Mouse (Mus musculus) brain, embryonic 14.5 days (tissue): ENCODE results near the gene Tmem184b. TPM values are rescaled to one million over a fixed set of nuclear protein-coding genes. Genes with fewer than 3 reads are reported as not detected.
A peak's percentile ranks its signal among the peaks of the same experiment; 100 is the strongest.

Experiments
- DNase-seq: peaks from one replicate; pipeline ENCODE4 v3.0.0-alpha.2; 2011; ENCODE audit warnings: low read depth
- CTCF ChIP-seq: fragments of 200-500 bp; IDR thresholded peaks from 2 replicates; pipeline ENCODE4 v1.5.1; 2012; ENCODE audit warnings: inconsistent platforms, mild to moderate bottlenecking, moderate library complexity, borderline replicate concordance; ENCODE audit not compliant: insufficient read depth, insufficient read length; ENCODE audit errors: extremely low read depth
- POLR2A ChIP-seq: fragments of 200-500 bp; IDR thresholded peaks from 2 replicates; pipeline ENCODE4 v1.6.1; 2012; ENCODE audit warnings: mild to moderate bottlenecking, inconsistent platforms, borderline replicate concordance; ENCODE audit not compliant: poor library complexity, insufficient read depth, insufficient read length, severe bottlenecking; ENCODE audit errors: extremely low read depth
- polyA plus RNA-seq: library from polyadenylated mRNA; depleted of rRNA; stranded (reverse); fragments of >200 nt; gene quantifications from 2 replicates; pipeline ENCODE4 v1.2.3, GENCODE M21; 2012

The Tmem184b gene
- polyA plus RNA-seq, 1 experiment, result 70.7 TPM

DNA sequence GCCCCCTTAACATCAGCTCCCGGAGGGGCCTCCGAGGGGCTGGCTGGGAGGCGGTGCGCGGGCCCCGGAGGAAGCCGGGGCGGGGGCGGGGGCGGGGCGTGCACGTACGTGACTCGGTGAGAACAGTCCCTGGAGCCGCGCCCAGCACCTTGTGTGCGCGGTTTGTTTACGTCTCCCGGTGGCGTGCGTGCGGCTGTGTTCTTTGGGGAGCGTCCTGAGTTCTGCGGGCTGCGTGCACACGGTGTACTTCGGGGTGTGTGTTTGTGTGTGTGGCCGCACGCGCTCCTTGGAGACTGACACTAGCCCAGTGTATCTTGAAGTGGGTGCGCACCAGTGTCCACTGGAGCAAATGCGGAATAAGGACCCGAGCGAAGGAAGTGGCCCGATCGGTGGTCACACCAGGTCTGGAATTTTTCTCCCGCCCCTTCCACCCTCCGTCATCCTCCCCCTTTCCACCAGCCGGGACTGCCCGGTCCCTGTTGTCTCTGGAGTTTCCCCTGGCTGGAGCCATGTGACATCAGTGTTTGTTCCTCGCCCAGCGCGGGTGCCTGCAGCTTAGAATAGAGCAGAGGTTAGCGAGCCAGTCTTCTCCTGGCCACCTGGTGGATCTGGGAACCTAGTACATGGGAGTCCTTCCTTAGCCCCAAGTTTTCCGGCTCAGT, 55.4 kb downstream of the Tmem184b start:
- no peak for TF ChIP-seq POLR2A
- TF ChIP-seq CTCF, result peak; percentile 19; the same call in 1 of the 2 replicates
- DNase-seq, result peak; percentile 82

DNA sequence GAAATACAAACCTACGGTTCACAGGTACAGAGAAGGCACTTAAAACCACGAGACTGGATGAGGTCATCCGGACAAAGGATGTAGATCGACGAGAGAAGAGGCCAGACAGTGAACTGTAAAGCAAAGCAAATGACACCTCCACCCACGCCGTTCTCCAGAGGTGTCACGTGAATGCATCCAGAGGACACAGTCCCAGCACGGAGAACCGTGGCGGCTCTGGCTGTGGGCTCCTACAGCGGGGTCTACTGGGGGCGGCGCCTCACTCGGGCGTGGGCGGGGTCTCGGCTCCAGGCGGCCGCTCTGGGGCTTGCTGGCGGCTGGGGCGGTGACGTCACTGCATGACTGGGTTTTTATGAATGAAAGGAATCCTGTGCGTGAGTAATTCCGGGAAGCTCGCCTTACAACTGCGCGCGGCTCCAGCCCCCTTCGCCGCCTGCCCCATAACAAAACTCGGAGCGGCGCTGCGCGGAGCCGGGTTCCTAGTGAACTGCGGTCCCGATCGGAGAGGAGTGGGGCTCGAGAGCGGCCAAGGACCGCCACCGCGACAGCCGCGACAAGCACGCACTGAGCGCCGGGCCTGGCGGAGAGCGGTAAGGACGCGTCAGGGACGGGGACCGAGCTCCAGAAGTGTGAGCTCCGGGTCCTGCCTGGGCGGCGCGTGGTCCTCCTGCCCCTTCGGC, 56.1 kb downstream of the Tmem184b start:
- DNase-seq, result peak; percentile 97
- TF ChIP-seq CTCF (no peak), POLR2A (no peak)

DNA sequence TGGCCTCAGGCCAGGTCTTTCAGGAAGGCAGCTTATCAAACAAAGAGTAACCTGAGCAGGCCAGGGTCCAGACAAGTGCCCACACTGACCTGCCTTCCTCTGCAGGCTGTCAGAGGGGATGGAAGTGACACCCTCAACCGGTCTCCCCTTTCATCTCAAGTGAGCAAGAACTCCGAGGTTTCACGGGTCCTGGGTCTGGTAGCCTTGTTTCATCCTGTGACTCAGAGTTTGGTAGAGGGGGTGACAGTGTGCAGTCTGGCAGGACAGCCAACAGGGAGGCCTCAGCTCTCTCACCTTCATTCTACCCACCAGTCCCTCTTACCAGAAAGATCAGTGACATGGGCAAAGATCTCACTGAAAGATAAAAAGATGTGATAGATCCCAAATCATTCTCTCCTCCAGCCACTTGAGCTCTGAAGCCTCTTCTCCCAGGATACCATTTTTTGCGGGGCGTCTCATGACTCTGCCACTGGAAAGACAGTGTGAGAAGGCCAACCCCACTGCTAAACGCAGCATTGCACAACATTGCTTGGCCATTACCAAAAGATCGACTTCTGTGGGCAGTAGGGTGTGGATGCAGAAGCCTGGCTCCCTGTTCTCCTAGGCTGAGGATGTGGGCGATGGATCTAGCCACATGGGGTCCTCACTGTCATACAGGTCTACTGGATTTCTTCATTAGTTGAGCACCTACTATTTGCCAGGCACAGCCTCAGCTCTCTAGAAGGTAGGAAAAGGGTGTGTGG, 57.1 kb downstream of the Tmem184b start, which contains the start of gene Maff:
Gene Maff, plus strand, starts transcription at position 571 of the 743 bp plus-strand sequence.
- no peak for DNase-seq
- TF ChIP-seq CTCF (no peak), POLR2A (no peak)

GRCm38 (mm10) chr15:79344627-79345026, 58.7 kb downstream of the Tmem184b start:
- TF ChIP-seq CTCF (no peak), POLR2A (no peak)

DNA sequence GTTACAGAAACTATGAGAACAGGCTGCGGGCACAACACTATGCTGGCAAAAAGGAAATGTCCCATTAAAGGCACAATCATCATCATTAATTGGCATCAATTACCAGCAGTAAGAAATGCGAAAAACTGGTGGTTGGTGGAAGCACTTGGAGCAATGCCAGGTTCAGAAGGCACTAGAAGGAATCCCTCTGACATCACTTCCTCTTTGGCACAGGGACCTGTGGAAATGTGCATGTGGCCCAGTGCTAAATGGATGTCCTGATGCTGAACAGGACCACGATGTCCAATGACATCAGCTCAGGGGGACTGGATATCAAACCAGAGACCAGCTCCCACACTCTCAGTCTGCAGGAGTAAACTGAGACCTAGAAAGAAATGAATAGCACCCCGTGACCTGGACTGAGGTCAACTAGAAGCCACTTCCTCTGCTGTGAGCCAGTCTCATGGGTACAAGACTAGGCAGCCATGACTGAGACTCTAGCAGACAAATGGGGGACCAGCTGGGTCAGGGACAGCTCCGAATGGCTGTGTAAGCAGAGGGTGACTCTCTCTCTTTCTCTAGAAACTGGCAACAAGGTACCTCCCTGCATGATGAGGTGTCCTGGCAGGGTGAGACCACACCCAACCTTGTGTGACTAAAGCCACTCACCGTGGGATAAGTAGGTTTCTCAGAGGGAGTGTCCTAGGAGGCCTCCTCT, 60.6 kb downstream of the Tmem184b start:
- no peak for TF ChIP-seq CTCF
- TF ChIP-seq POLR2A, result no peak
- no peak for DNase-seq

More at GRCm38 (mm10) chr15:79344627-79345026, 58.7 kb downstream of the Tmem184b start:
- DNase-seq, result no peak

GRCm38 (mm10) chr15:79338978-79339377, 64.4 kb downstream of the Tmem184b start:
- TF ChIP-seq CTCF (no peak), POLR2A (no peak)
- no peak for DNase-seq

GRCm38 (mm10) chr15:79335061-79335655, 68.2 kb downstream of the Tmem184b start:
- DNase-seq, result no peak
- TF ChIP-seq POLR2A, result no peak
- no peak for TF ChIP-seq CTCF

- TF ChIP-seq CTCF, result no peak
- TF ChIP-seq POLR2A, result no peak
These were observed 70.0 kb downstream of the Tmem184b start for GRCm38 (mm10) chr15:79333409-79333808.

DNA sequence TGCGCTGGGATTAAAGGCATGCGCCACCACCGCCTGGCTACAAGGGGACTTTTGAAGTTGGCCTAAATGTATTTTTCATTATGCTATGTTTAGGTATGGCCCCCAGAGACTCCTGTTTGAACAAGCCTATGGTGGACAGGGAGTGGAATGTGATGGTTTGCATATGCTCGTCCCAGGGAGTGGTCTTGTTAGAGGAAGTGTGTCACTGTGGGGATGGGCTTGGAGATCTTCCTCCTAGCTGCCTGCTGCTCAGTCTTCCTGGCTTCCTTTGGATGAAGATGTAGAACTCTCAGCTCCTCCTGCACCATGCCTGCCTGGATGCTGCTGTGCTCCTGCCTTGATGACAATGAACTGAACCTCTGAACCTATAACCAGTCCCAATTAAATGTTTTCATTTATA, 72.8 kb downstream of the Tmem184b start:
- no peak for TF ChIP-seq CTCF

More at GRCm38 (mm10) chr15:79333409-79333808, 70.0 kb downstream of the Tmem184b start:
- DNase-seq, result no peak

DNA sequence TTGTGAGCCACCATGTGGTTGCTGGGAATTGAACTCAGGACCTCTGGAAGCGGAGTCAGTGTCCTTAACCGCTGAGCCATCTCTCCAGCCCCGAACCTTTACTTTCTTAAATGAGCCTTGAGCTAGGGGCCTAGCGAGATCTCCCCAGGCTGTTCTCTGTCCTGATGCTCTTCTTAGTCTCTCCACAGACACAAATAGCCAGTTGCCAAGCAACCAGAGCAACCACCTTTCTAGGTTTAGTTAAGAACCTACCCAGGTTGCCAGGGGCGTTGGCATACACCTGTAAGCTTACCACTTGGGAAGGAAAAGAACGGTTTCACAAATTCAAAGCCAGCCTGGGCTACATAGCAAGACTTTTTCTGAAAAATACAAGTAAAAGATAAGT, 73.4 kb downstream of the Tmem184b start:
- no peak for TF ChIP-seq POLR2A
- no peak for TF ChIP-seq CTCF
- DNase-seq, result no peak

More for the DNA sequence above, 72.8 kb downstream of the Tmem184b start:
- no peak for DNase-seq
